16 mouse cellular contexts compared by ENCODE assay signal in genomic region chr15:94565854-94566253, GRCm38 (mm10). TPM values are rescaled to one million over a fixed set of nuclear protein-coding genes. Genes with fewer than 3 reads are reported as not detected.
DNase-seq lines count a peak whose midpoint lies in the region; ATAC-seq and TF ChIP-seq lines count a peak whose summit lies in the region.
"Had no signal": no experiment of that assay in that cellular context is flagged by ENCODE, and none has a peak within 500 bp of the region (broad histone marks: within the 10 kb centered on the region; RNA-seq: fewer than 3 reads in every experiment).

No protein-coding gene starts in this region.

- peaks cover 45% of the 10 kb centered on the region for H3K36me3 ChIP-seq in G1E (replicated peaks)
- peaks cover 63% of the 10 kb centered on the region for H3K36me3 ChIP-seq in megakaryocyte, embryonic 14.5 days (replicated peaks; ENCODE audit: low read length)
- no peaks in the 10 kb centered on the region for H3K36me3 ChIP-seq in embryonic facial prominence, embryonic 10.5 days (replicated peaks)
- H3K36me3 ChIP-seq in kidney, embryonic 15.5 days: peaks cover 9% of the 10 kb centered on the region
- H3K36me3 ChIP-seq: embryonic facial prominence, embryonic 13.5 days had no signal

- H3K9ac ChIP-seq in kidney, embryonic 15.5 days: no peak overlapping the region
- H3K9ac ChIP-seq: embryonic facial prominence, embryonic 13.5 days; forebrain, embryonic 13.5 days had no signal

- no peak overlapping the region for H3K4me3 ChIP-seq in G1E (ENCODE audit: low read depth, low read length)
- peak overlapping the region; percentile 79 for H3K4me3 ChIP-seq in megakaryocyte, embryonic 14.5 days (replicated peaks)
- H3K4me3 ChIP-seq in embryonic facial prominence, embryonic 10.5 days: no peak overlapping the region
- no peak overlapping the region for H3K4me3 ChIP-seq in kidney, embryonic 15.5 days (replicated peaks)
- H3K4me3 ChIP-seq: embryonic facial prominence, embryonic 13.5 days; forebrain, embryonic 13.5 days had no signal

- no peak overlapping the region for H3K4me2 ChIP-seq in kidney, embryonic 15.5 days
- H3K4me2 ChIP-seq: embryonic facial prominence, embryonic 13.5 days; forebrain, embryonic 13.5 days had no signal

- H3K27ac ChIP-seq in embryonic facial prominence, embryonic 10.5 days (replicated peaks): no peak overlapping the region
- H3K27ac ChIP-seq in kidney, embryonic 15.5 days: no peak overlapping the region
- H3K27ac ChIP-seq: embryonic facial prominence, embryonic 13.5 days; forebrain, embryonic 13.5 days had no signal

- H3K27me3 ChIP-seq in G1E (ENCODE audit: insufficient read depth, low read length): no peaks in the 10 kb centered on the region
- H3K27me3 ChIP-seq in megakaryocyte, embryonic 14.5 days (replicated peaks): no peaks in the 10 kb centered on the region
- no peaks in the 10 kb centered on the region for H3K27me3 ChIP-seq in embryonic facial prominence, embryonic 10.5 days (replicated peaks; ENCODE audit: low read depth, poor library complexity, severe bottlenecking)
- no peaks in the 10 kb centered on the region for H3K27me3 ChIP-seq in kidney, embryonic 15.5 days
- H3K27me3 ChIP-seq: embryonic facial prominence, embryonic 13.5 days; forebrain, embryonic 13.5 days had no signal

- peaks cover 2% of the 10 kb centered on the region; the same call in 1 of the 2 replicates for H3K9me3 ChIP-seq in G1E (replicated peaks)
- no peaks in the 10 kb centered on the region for H3K9me3 ChIP-seq in megakaryocyte, embryonic 14.5 days
- no peaks in the 10 kb centered on the region for H3K9me3 ChIP-seq in embryonic facial prominence, embryonic 10.5 days
- no peaks in the 10 kb centered on the region for H3K9me3 ChIP-seq in kidney, embryonic 15.5 days (replicated peaks)
- H3K9me3 ChIP-seq: embryonic facial prominence, embryonic 13.5 days; forebrain, embryonic 13.5 days had no signal

- no peak for TF ChIP-seq CTCF in G1E (IDR thresholded peaks at IDR 0.05; ENCODE audit: low read depth, low read length)

- 0 out of 2 replicates have a peak, but pooled peaks have one; percentile 28 for ATAC-seq in G1E (ENCODE audit: extremely low read depth, insufficient number of reproducible peaks, low FRiP score, poor library complexity, severe bottlenecking)
- ATAC-seq in granulocyte monocyte progenitor cell, adult 5-6 weeks (replicated peaks; ENCODE audit: poor library complexity, severe bottlenecking): peak; percentile 100
- no peak for ATAC-seq in kidney, embryonic 15.5 days (replicated peaks; ENCODE audit: low FRiP score)
- ATAC-seq: forebrain, embryonic 13.5 days; hindbrain, embryonic 16.5 days had no signal

- 90% methylated on average over 9 of the region's 9 CpGs for WGBS in embryonic facial prominence, embryonic 10.5 days
- 89% methylated on average over 9 of the region's 9 CpGs for WGBS in kidney, embryonic 15.5 days

- H3K4me1 ChIP-seq in G1E (ENCODE audit: insufficient read depth, low read depth, low read length): no peaks in the 10 kb centered on the region
- H3K4me1 ChIP-seq in megakaryocyte, embryonic 14.5 days: peaks cover 45% of the 10 kb centered on the region
- no peaks in the 10 kb centered on the region for H3K4me1 ChIP-seq in embryonic facial prominence, embryonic 10.5 days
- H3K4me1 ChIP-seq in kidney, embryonic 15.5 days: no peaks in the 10 kb centered on the region
- H3K4me1 ChIP-seq: embryonic facial prominence, embryonic 13.5 days; forebrain, embryonic 13.5 days had no signal

- peak; percentile 24 for DNase-seq in 3T3-L1 (ENCODE audit: low read depth, low spot score)
- no peak for DNase-seq in G1E (ENCODE audit: low spot score)
- DNase-seq in layer of hippocampus, adult 9-10 months (ENCODE audit: low spot score): no peak
- DNase-seq in embryonic facial prominence, embryonic 10.5 days (ENCODE audit: low spot score): no peak
- DNase-seq in cerebellum, adult 11-12 months: no peak
- DNase-seq: B cell, adult 2 months; cerebellum, postnatal 14 days; kidney, postnatal 25 days; lung, postnatal 10 days; right cerebral cortex, postnatal 25 days had no signal

RNA-seq across cellular contexts. Expression of gene Irak4, which starts 22.4 kb away (rescaled TPM):
- total RNA-seq in G1E (2014; fragmentation: Nextera tagmentation) (10.4 and 15.5 TPM in 2 replicates), G1E (2017) (14.5 and 15.0 TPM in 2 replicates)
- 6.2 and 7.9 TPM in 2 replicates for polyA plus RNA-seq in G1E (2012)
- 20.8 and 26.3 TPM in 2 replicates for total RNA-seq in granulocyte monocyte progenitor cell, adult 5-6 weeks (2014; fragmentation: Nextera tagmentation)
- total RNA-seq in granulocyte monocyte progenitor cell, adult 5-6 weeks (2017): 20.9 and 22.9 TPM in 2 replicates
- polyA plus RNA-seq in megakaryocyte, embryonic 14.5 days (2012; ENCODE audit: insufficient read depth, low replicate concordance): 0.95 and 5.6 TPM in 2 replicates
- polyA plus RNA-seq in embryonic facial prominence, embryonic 10.5 days (2016; fragmentation: Nextera tagmentation; extraction: Ambion mirVana): 2.8 and 3.3 TPM in 2 replicates
- polyA plus RNA-seq in kidney, embryonic 15.5 days (2015; fragmentation: Nextera tagmentation; extraction: Ambion mirVana): 11.3 and 12.2 TPM in 2 replicates

RNA-seq across cellular contexts. Expression of gene Pus7l, which starts 22.5 kb away (rescaled TPM):
- 19.2 and 20.0 TPM in 2 replicates for total RNA-seq in G1E (2014; fragmentation: Nextera tagmentation)
- 11.6 and 11.7 TPM in 2 replicates for total RNA-seq in G1E (2017)
- 4.9 and 5.6 TPM in 2 replicates for polyA plus RNA-seq in G1E (2012)
- 14.8 and 19.8 TPM in 2 replicates for total RNA-seq in granulocyte monocyte progenitor cell, adult 5-6 weeks (2014; fragmentation: Nextera tagmentation)
- total RNA-seq in granulocyte monocyte progenitor cell, adult 5-6 weeks (2017): 14.1 and 18.4 TPM in 2 replicates
- 0.97 and 6.3 TPM in 2 replicates for polyA plus RNA-seq in megakaryocyte, embryonic 14.5 days (2012; ENCODE audit: insufficient read depth, low replicate concordance)
- polyA plus RNA-seq in embryonic facial prominence, embryonic 10.5 days (2016; fragmentation: Nextera tagmentation; extraction: Ambion mirVana): 8.9 and 10.5 TPM in 2 replicates
- polyA plus RNA-seq in kidney, embryonic 15.5 days (2015; fragmentation: Nextera tagmentation; extraction: Ambion mirVana): 8.7 and 10.0 TPM in 2 replicates

RNA-seq across cellular contexts. Expression of gene Twf1, which starts 23.8 kb away (rescaled TPM):
- total RNA-seq in G1E (2014; fragmentation: Nextera tagmentation) (45.6 and 47.5 TPM in 2 replicates), G1E (2017) (25.4 and 28.9 TPM in 2 replicates)
- 3.9 and 6.6 TPM in 2 replicates for polyA plus RNA-seq in G1E (2012)
- total RNA-seq in granulocyte monocyte progenitor cell, adult 5-6 weeks (2014; fragmentation: Nextera tagmentation): 27.7 and 37.0 TPM in 2 replicates
- total RNA-seq in granulocyte monocyte progenitor cell, adult 5-6 weeks (2017): 26.0 and 34.6 TPM in 2 replicates
- 1.6 and 13.8 TPM in 2 replicates for polyA plus RNA-seq in megakaryocyte, embryonic 14.5 days (2012; ENCODE audit: insufficient read depth, low replicate concordance)
- polyA plus RNA-seq in embryonic facial prominence, embryonic 10.5 days (2016; fragmentation: Nextera tagmentation; extraction: Ambion mirVana): 66.1 and 68.9 TPM in 2 replicates
- 88.9 and 90.3 TPM in 2 replicates for polyA plus RNA-seq in kidney, embryonic 15.5 days (2015; fragmentation: Nextera tagmentation; extraction: Ambion mirVana)
